Mouse (Mus musculus) myocyte (in vitro differentiated cells): ENCODE data around the gene 9330182L06Rik.

Experiments used
- CEBPB ChIP-seq: IDR thresholded peaks from 2 replicates; pipeline ENCODE4 v1.6.1; 2011; ENCODE audit warnings: mild to moderate bottlenecking, moderate library complexity; ENCODE audit not compliant: poor library complexity, insufficient read depth, severe bottlenecking
- E2F4 ChIP-seq: IDR thresholded peaks from one replicate; pipeline ENCODE4 v1.6.1; 2011; ENCODE audit warnings: mild to moderate bottlenecking, control low read depth, moderate library complexity; ENCODE audit not compliant: insufficient read depth
- MAX ChIP-seq: IDR thresholded peaks from one replicate; pipeline ENCODE4 v1.6.1; 2011; ENCODE audit warnings: low read depth, mild to moderate bottlenecking, control low read depth
- MYOD1 ChIP-seq, 3 experiments: IDR thresholded peaks; one replicate each; pipeline ENCODE4 v1.6.1; 2011; ENCODE audit warnings: control low read depth in 2 of 3, low read depth in 2 of 3, mild to moderate bottlenecking in 2 of 3, moderate library complexity in 1 of 3; ENCODE audit not compliant: insufficient read length in 2 of 3, control insufficient read depth in 1 of 3
- MYOG ChIP-seq, 3 experiments: IDR thresholded peaks; one replicate each; pipeline ENCODE4 v1.6.1; 2011; ENCODE audit warnings: control low read depth in 2 of 3, low read depth in 2 of 3, mild to moderate bottlenecking in 2 of 3; ENCODE audit not compliant: insufficient read length in 2 of 3, control insufficient read depth in 1 of 3, insufficient read depth in 1 of 3
- POLR2A ChIP-seq: IDR thresholded peaks from one replicate; pipeline ENCODE4 v1.6.1; 2011; ENCODE audit warnings: low read depth, mild to moderate bottlenecking, control low read depth, moderate library complexity; ENCODE audit not compliant: insufficient read length
- TCF12 ChIP-seq: IDR thresholded peaks from one replicate; pipeline ENCODE4 v1.6.1; 2011; ENCODE audit warnings: mild to moderate bottlenecking, control low read depth; ENCODE audit not compliant: poor library complexity, insufficient read depth, severe bottlenecking
- USF1 ChIP-seq: IDR thresholded peaks from one replicate; pipeline ENCODE4 v1.6.1; 2011; ENCODE audit warnings: low read depth, mild to moderate bottlenecking, control low read depth, moderate library complexity

DNA sequence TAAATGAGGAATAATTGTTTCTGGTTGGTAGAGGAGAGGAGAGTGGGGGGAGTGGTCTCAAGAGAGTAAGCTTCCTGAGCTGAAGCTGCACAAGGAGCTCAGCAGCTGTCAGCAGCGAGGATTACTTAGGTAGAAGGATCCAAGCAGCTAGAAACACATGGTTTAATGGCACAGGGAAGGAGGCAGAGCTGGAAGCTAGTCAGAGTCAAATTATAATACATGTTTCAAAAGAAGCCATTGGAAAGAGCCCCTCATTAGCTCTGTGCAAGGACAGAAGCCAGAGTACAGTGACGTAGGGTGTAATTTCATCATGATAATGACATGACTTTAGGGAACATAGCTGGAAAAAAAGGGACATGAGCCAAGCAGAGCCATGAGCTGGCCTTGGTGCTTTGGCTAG lies 92.2 kb downstream of the 9330182L06Rik start:
- no peak for TF ChIP-seq MAX
- TF ChIP-seq POLR2A: no peak
- TF ChIP-seq USF1: no peak
- TF ChIP-seq MYOG (IDR thresholded peaks at IDR 0.05; ENCODE audit: control insufficient read depth in 1 of 3, insufficient read depth in 1 of 3, insufficient read length in 2 of 3, low read depth in 2 of 3): no peak
- TF ChIP-seq TCF12: no peak
- no peak for TF ChIP-seq MYOD1 (IDR thresholded peaks at IDR 0.05; ENCODE audit: control insufficient read depth in 1 of 3, insufficient read length in 2 of 3, low read depth in 2 of 3)
- no peak for TF ChIP-seq CEBPB
- TF ChIP-seq E2F4: no peak
